Mouse (Mus musculus) megakaryocyte, embryonic 14.5 days (primary cell): ENCODE data around the gene Lrmda.

ENCODE experiments used
- FLI1 ChIP-seq: IDR thresholded peaks from 2 replicates; pipeline ENCODE4 v1.6.1; 2012; ENCODE audit warnings: low read length, inconsistent platforms, mixed read lengths
- GATA1 ChIP-seq: IDR thresholded peaks from 3 replicates; pipeline ENCODE4 v1.6.1; 2012; ENCODE audit warnings: mixed read lengths, low read length, inconsistent platforms, borderline replicate concordance

GRCm38 (mm10) chr14:22174757-22175156 lies 155.2 kb downstream of the Lrmda start:
- TF ChIP-seq GATA1 (no peak), FLI1 (no peak)
